Mouse (Mus musculus) myocyte (in vitro differentiated cells): ENCODE measurements around the gene Ankrd2. TPM values are rescaled to one million over a fixed set of nuclear protein-coding genes. Genes with fewer than 3 reads are reported as not detected.
A peak's percentile ranks its signal among the peaks of the same experiment; 100 is the strongest.

Experiments
- H3K27me3 ChIP-seq: one replicate; pipeline ENCODE4 v1.6.1; 2011; ENCODE audit not compliant: control insufficient read depth, insufficient read depth, insufficient read length
- H3K36me3 ChIP-seq: one replicate; pipeline ENCODE4 v1.6.1; 2011; ENCODE audit not compliant: control insufficient read depth, insufficient read depth
- H3K4me2 ChIP-seq: one replicate; pipeline ENCODE4 v1.6.1; 2011; ENCODE audit warnings: low read depth, control low read depth
- H3K4me3 ChIP-seq: one replicate; pipeline ENCODE4 v1.5.1; 2011; ENCODE audit warnings: mild to moderate bottlenecking, control low read depth, moderate library complexity
- H3K79me2 ChIP-seq: one replicate; pipeline ENCODE4 v1.6.1; 2011; ENCODE audit not compliant: control insufficient read depth, insufficient read depth
- H3ac ChIP-seq: one replicate; pipeline ENCODE4 v1.6.1; 2011; ENCODE audit not compliant: control insufficient read depth, insufficient read length
- CEBPB ChIP-seq: IDR thresholded peaks from 2 replicates; pipeline ENCODE4 v1.6.1; 2011; ENCODE audit warnings: mild to moderate bottlenecking, moderate library complexity; ENCODE audit not compliant: poor library complexity, insufficient read depth, severe bottlenecking
- E2F4 ChIP-seq: IDR thresholded peaks from one replicate; pipeline ENCODE4 v1.6.1; 2011; ENCODE audit warnings: mild to moderate bottlenecking, control low read depth, moderate library complexity; ENCODE audit not compliant: insufficient read depth
- MAX ChIP-seq: IDR thresholded peaks from one replicate; pipeline ENCODE4 v1.6.1; 2011; ENCODE audit warnings: low read depth, mild to moderate bottlenecking, control low read depth
- MYOD1 ChIP-seq, 3 experiments: IDR thresholded peaks; one replicate each; pipeline ENCODE4 v1.6.1; 2011; ENCODE audit warnings: control low read depth in 2 of 3, low read depth in 2 of 3, mild to moderate bottlenecking in 2 of 3, moderate library complexity in 1 of 3; ENCODE audit not compliant: insufficient read length in 2 of 3, control insufficient read depth in 1 of 3
- MYOG ChIP-seq, 3 experiments: IDR thresholded peaks; one replicate each; pipeline ENCODE4 v1.6.1; 2011; ENCODE audit warnings: control low read depth in 2 of 3, low read depth in 2 of 3, mild to moderate bottlenecking in 2 of 3; ENCODE audit not compliant: insufficient read length in 2 of 3, control insufficient read depth in 1 of 3, insufficient read depth in 1 of 3
- POLR2A ChIP-seq: IDR thresholded peaks from one replicate; pipeline ENCODE4 v1.6.1; 2011; ENCODE audit warnings: low read depth, mild to moderate bottlenecking, control low read depth, moderate library complexity; ENCODE audit not compliant: insufficient read length
- POLR2AphosphoS2 ChIP-seq: IDR thresholded peaks from one replicate; pipeline ENCODE4 v1.6.1; 2011; ENCODE audit warnings: low read depth, control low read depth; ENCODE audit not compliant: insufficient read length
- REST ChIP-seq: IDR thresholded peaks from one replicate; pipeline ENCODE4 v1.6.1; 2011; ENCODE audit warnings: mild to moderate bottlenecking, control low read depth, moderate library complexity; ENCODE audit not compliant: insufficient read depth, insufficient read length
- SRF ChIP-seq: IDR thresholded peaks from one replicate; pipeline ENCODE4 v1.6.1; 2011; ENCODE audit warnings: low read depth; ENCODE audit not compliant: control insufficient read depth, insufficient read length
- TCF12 ChIP-seq: IDR thresholded peaks from one replicate; pipeline ENCODE4 v1.6.1; 2011; ENCODE audit warnings: mild to moderate bottlenecking, control low read depth; ENCODE audit not compliant: poor library complexity, insufficient read depth, severe bottlenecking
- TCF3 ChIP-seq: IDR thresholded peaks from one replicate; pipeline ENCODE4 v1.6.1; 2011; ENCODE audit warnings: low read depth, control low read depth; ENCODE audit not compliant: insufficient read length
- USF1 ChIP-seq: IDR thresholded peaks from one replicate; pipeline ENCODE4 v1.6.1; 2011; ENCODE audit warnings: low read depth, mild to moderate bottlenecking, control low read depth, moderate library complexity
- polyA plus RNA-seq: library from polyadenylated mRNA; unstranded; fragments of >200 nt; fragmentation: generic; extraction: Trizol; gene quantifications from one replicate; pipeline ENCODE4 v1.2.1, GENCODE M21; 2012; ENCODE audit warnings: missing spikeins

Gene Ankrd2
- polyA plus RNA-seq, 1 experiment: 110 TPM

GRCm38 (mm10) chr19:42071886-42072608 is 36.2 kb downstream of the Ankrd2 start:
- TF ChIP-seq SRF (no peak), TCF12 (no peak), REST (no peak), CEBPB (no peak), TCF3 (no peak), POLR2AphosphoS2 (no peak), MAX (no peak), MYOG (IDR thresholded peaks at IDR 0.05; ENCODE audit: control insufficient read depth in 1 of 3, insufficient read depth in 1 of 3, insufficient read length in 2 of 3, low read depth in 2 of 3) (no peak), USF1 (no peak), E2F4 (no peak), POLR2A (no peak), MYOD1 (IDR thresholded peaks at IDR 0.05; ENCODE audit: control insufficient read depth in 1 of 3, insufficient read length in 2 of 3, low read depth in 2 of 3) (no peak)
- Histone ChIP-seq H3K4me2 (no peak overlapping the region), H3K36me3 (peaks cover 4% of the 10 kb centered on the region)

GRCm38 (mm10) chr19:42072802-42073201 is 37.0 kb downstream of the Ankrd2 start:
- TF ChIP-seq E2F4 (no peak), REST (no peak), CEBPB (no peak), TCF3 (no peak), POLR2A (no peak), POLR2AphosphoS2 (peak; percentile 16)
- Histone ChIP-seq H3K27me3 (no peaks in the 10 kb centered on the region), H3K36me3 (peaks cover 4% of the 10 kb centered on the region), H3ac (no peak overlapping the region), H3K79me2 (no peaks in the 10 kb centered on the region), H3K4me2 (no peak overlapping the region), H3K4me3 (no peak overlapping the region)

More at GRCm38 (mm10) chr19:42071886-42072608, 36.2 kb downstream of the Ankrd2 start:
- Histone ChIP-seq H3ac (no peak overlapping the region), H3K4me3 (no peak overlapping the region), H3K79me2 (no peaks in the 10 kb centered on the region), H3K27me3 (no peaks in the 10 kb centered on the region)

DNA sequence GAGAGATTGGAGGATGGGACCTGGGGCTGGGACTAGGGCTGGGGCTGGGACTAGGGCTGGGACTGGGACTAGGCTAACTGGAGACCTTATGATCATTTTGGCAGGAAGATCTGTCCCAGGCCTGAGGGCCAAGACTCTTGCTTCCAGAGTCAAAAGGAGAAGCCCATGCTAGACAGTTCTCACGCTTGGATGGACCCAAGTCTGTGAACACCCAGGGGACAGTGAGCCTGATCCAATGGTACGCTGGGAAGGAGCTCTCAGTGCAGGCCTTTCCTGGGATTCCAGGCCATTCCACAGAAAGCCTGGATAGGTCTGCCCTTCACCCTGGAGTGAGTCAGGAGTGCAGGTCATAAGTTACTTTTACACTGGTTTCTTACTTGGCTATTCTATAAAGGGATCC is 39.3 kb downstream of the Ankrd2 start:
- Histone ChIP-seq H3K4me3 (no peak overlapping the region), H3K79me2 (no peaks in the 10 kb centered on the region), H3ac (no peak overlapping the region), H3K4me2 (no peak overlapping the region), H3K27me3 (no peaks in the 10 kb centered on the region), H3K36me3 (peaks cover 4% of the 10 kb centered on the region)
- TF ChIP-seq POLR2AphosphoS2 (no peak), CEBPB (no peak), SRF (no peak), TCF3 (no peak), MYOD1 (IDR thresholded peaks at IDR 0.05; ENCODE audit: control insufficient read depth in 1 of 3, insufficient read length in 2 of 3, low read depth in 2 of 3) (no peak), TCF12 (no peak), E2F4 (no peak), USF1 (no peak), REST (no peak), POLR2A (no peak), MYOG (IDR thresholded peaks at IDR 0.05; ENCODE audit: control insufficient read depth in 1 of 3, insufficient read depth in 1 of 3, insufficient read length in 2 of 3, low read depth in 2 of 3) (no peak), MAX (no peak)

DNA sequence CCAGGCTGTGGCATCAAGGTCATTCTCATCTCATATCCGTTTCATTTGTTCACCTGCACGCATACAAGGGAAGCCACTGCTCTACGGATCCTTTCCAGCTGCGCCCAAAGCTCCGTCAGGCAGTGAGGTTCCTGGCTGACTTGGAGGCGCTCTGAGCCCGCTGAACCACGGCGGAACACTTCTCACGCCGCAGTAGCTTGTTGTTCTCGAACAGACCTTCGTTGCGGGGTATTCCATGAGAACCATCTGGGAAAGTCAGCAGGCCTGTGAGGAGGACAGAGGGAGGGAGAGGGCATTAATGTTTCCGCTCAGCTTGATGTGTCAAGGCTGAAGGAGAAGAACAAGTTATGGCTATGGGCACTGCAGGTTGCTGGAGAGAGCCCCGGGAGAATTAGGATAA is 40.2 kb downstream of the Ankrd2 start:
- Histone ChIP-seq H3ac (no peak overlapping the region), H3K4me2 (no peak overlapping the region), H3K79me2 (no peaks in the 10 kb centered on the region), H3K36me3 (peaks cover 4% of the 10 kb centered on the region), H3K27me3 (no peaks in the 10 kb centered on the region), H3K4me3 (no peak overlapping the region)
- TF ChIP-seq MYOD1 (IDR thresholded peaks at IDR 0.05; ENCODE audit: control insufficient read depth in 1 of 3, insufficient read length in 2 of 3, low read depth in 2 of 3): no peak
- no peak for TF ChIP-seq SRF
- TF ChIP-seq E2F4: no peak
- no peak for TF ChIP-seq MAX
- no peak for TF ChIP-seq MYOG (IDR thresholded peaks at IDR 0.05; ENCODE audit: control insufficient read depth in 1 of 3, insufficient read depth in 1 of 3, insufficient read length in 2 of 3, low read depth in 2 of 3)
- TF ChIP-seq CEBPB: no peak
- no peak for TF ChIP-seq TCF12
- no peak for TF ChIP-seq USF1
- TF ChIP-seq TCF3: no peak
- TF ChIP-seq REST: no peak
- no peak for TF ChIP-seq POLR2A
- no peak for TF ChIP-seq POLR2AphosphoS2

- H3K79me2 ChIP-seq: no peaks in the 10 kb centered on the region
- H3K36me3 ChIP-seq: peaks cover 4% of the 10 kb centered on the region
- TF ChIP-seq POLR2AphosphoS2: no peak
- no peak for TF ChIP-seq USF1
- no peak for TF ChIP-seq E2F4
- no peak for TF ChIP-seq REST
- no peak for TF ChIP-seq CEBPB
- no peak for TF ChIP-seq MYOD1 (IDR thresholded peaks at IDR 0.05; ENCODE audit: control insufficient read depth in 1 of 3, insufficient read length in 2 of 3, low read depth in 2 of 3)
- TF ChIP-seq TCF3: no peak
- TF ChIP-seq SRF: no peak
- H3K4me2 ChIP-seq: no peak overlapping the region
- no peak overlapping the region for H3ac ChIP-seq
- no peaks in the 10 kb centered on the region for H3K27me3 ChIP-seq
- no peak overlapping the region for H3K4me3 ChIP-seq
Observed at GRCm38 (mm10) chr19:42078566-42078965, 42.8 kb downstream of the Ankrd2 start.
